Mouse (Mus musculus): ENCODE data around the gene Smyd5. TPM values are rescaled to one million over a fixed set of nuclear protein-coding genes. Genes with fewer than 3 reads are reported as not detected.

The Smyd5 gene
- 19.5 to 21.8 TPM (median 20.2 TPM) in 3 replicates for total RNA-seq (2017)

GRCm38 (mm10) chr6:85431842-85432431, at the start of gene Smyd5:
Smyd5 (plus strand) TSS chr6:85431989.
- peak; percentile 92 for ATAC-seq (replicated peaks; ENCODE audit: insufficient number of reproducible peaks, low FRiP score, low TSS enrichment, poor library complexity, severe bottlenecking)

- ATAC-seq (replicated peaks; ENCODE audit: insufficient number of reproducible peaks, low FRiP score, low TSS enrichment, poor library complexity, severe bottlenecking): no peak
These were observed 49.0 kb upstream of the Smyd5 start for GRCm38 (mm10) chr6:85382791-85383190.

GRCm38 (mm10) chr6:85388608-85389007, 43.2 kb upstream of the Smyd5 start:
- no peak for ATAC-seq (replicated peaks; ENCODE audit: insufficient number of reproducible peaks, low FRiP score, low TSS enrichment, poor library complexity, severe bottlenecking)

GRCm38 (mm10) chr6:85391803-85392202, 40.0 kb upstream of the Smyd5 start:
- peak; percentile 70 for ATAC-seq (replicated peaks; ENCODE audit: insufficient number of reproducible peaks, low FRiP score, low TSS enrichment, poor library complexity, severe bottlenecking)

GRCm38 (mm10) chr6:85395360-85395759, 36.4 kb upstream of the Smyd5 start:
- no peak for ATAC-seq (replicated peaks; ENCODE audit: insufficient number of reproducible peaks, low FRiP score, low TSS enrichment, poor library complexity, severe bottlenecking)

- ATAC-seq (replicated peaks; ENCODE audit: insufficient number of reproducible peaks, low FRiP score, low TSS enrichment, poor library complexity, severe bottlenecking): no peak
These were observed 34.6 kb upstream of the Smyd5 start for GRCm38 (mm10) chr6:85397165-85397564.

GRCm38 (mm10) chr6:85399715-85400114, 32.1 kb upstream of the Smyd5 start:
- ATAC-seq (replicated peaks; ENCODE audit: insufficient number of reproducible peaks, low FRiP score, low TSS enrichment, poor library complexity, severe bottlenecking): no peak

GRCm38 (mm10) chr6:85402613-85403012, 29.2 kb upstream of the Smyd5 start:
- ATAC-seq (replicated peaks; ENCODE audit: insufficient number of reproducible peaks, low FRiP score, low TSS enrichment, poor library complexity, severe bottlenecking): no peak

- ATAC-seq (replicated peaks; ENCODE audit: insufficient number of reproducible peaks, low FRiP score, low TSS enrichment, poor library complexity, severe bottlenecking): no peak
These were observed 28.8 kb upstream of the Smyd5 start for GRCm38 (mm10) chr6:85403039-85403438.

GRCm38 (mm10) chr6:85409003-85409402, 22.8 kb upstream of the Smyd5 start:
- ATAC-seq (replicated peaks; ENCODE audit: insufficient number of reproducible peaks, low FRiP score, low TSS enrichment, poor library complexity, severe bottlenecking): no peak

GRCm38 (mm10) chr6:85410771-85411273, 21.0 kb upstream of the Smyd5 start:
- ATAC-seq (replicated peaks; ENCODE audit: insufficient number of reproducible peaks, low FRiP score, low TSS enrichment, poor library complexity, severe bottlenecking): no peak

- ATAC-seq (replicated peaks; ENCODE audit: insufficient number of reproducible peaks, low FRiP score, low TSS enrichment, poor library complexity, severe bottlenecking): no peak
These were observed 16.0 kb upstream of the Smyd5 start for GRCm38 (mm10) chr6:85415829-85416228.

GRCm38 (mm10) chr6:85419150-85419549, 12.6 kb upstream of the Smyd5 start:
- ATAC-seq (replicated peaks; ENCODE audit: insufficient number of reproducible peaks, low FRiP score, low TSS enrichment, poor library complexity, severe bottlenecking): no peak

- ATAC-seq (replicated peaks; ENCODE audit: insufficient number of reproducible peaks, low FRiP score, low TSS enrichment, poor library complexity, severe bottlenecking): no peak
These were observed 7.9 kb upstream of the Smyd5 start, which contains the start of gene Noto for GRCm38 (mm10) chr6:85423836-85424379. Noto (plus strand) TSS chr6:85423886.

GRCm38 (mm10) chr6:85431274-85431841, 431 bp upstream of the Smyd5 start:
- no peak for ATAC-seq (replicated peaks; ENCODE audit: insufficient number of reproducible peaks, low FRiP score, low TSS enrichment, poor library complexity, severe bottlenecking)

- ATAC-seq (replicated peaks; ENCODE audit: insufficient number of reproducible peaks, low FRiP score, low TSS enrichment, poor library complexity, severe bottlenecking): 0 out of 2 replicates have a peak, but pooled peaks have one; percentile 28
These were observed 2.1 kb downstream of the Smyd5 start for GRCm38 (mm10) chr6:85433865-85434264.

- ATAC-seq (replicated peaks; ENCODE audit: insufficient number of reproducible peaks, low FRiP score, low TSS enrichment, poor library complexity, severe bottlenecking): no peak
These were observed 4.4 kb downstream of the Smyd5 start for GRCm38 (mm10) chr6:85436204-85436603.

- ATAC-seq (replicated peaks; ENCODE audit: insufficient number of reproducible peaks, low FRiP score, low TSS enrichment, poor library complexity, severe bottlenecking): no peak
These were observed 4.8 kb downstream of the Smyd5 start for GRCm38 (mm10) chr6:85436631-85437030.

- ATAC-seq (replicated peaks; ENCODE audit: insufficient number of reproducible peaks, low FRiP score, low TSS enrichment, poor library complexity, severe bottlenecking): no peak
These were observed 9.4 kb downstream of the Smyd5 start for GRCm38 (mm10) chr6:85441142-85441541.
